ENCODE assay signal across 8 mouse cellular contexts in the genomic region with DNA sequence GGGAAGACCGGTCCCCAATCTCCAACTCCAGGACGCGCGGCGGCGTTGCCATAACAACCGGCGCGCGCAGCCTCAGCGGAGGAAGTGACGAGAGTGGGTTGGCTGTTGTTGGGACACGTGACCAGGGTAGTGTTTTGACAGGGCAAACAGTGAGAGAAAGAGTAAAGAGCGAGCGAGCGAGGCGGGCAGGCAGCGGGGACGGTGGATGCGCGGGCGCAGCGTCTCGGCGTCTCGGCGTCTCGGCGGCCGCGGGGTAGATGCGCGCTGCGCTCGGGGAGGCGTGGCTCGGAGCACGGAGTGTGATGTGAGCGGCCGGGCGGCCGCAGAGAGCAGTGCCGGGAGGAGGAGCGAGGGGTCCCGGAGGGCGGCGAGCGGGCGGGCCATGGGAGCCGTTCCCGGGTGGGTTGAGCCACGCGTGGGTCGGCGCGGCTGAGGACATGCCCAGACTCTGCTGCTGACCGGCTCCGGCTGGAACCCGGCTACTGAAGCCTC. TPM values are rescaled to one million over a fixed set of nuclear protein-coding genes. Genes with fewer than 3 reads are reported as not detected.
DNase-seq lines count a peak whose midpoint lies in the region.

TSS of gene Fam214a (plus strand) at position 129 of the 492 bp plus-strand sequence.

- peak; percentile 75 for DNase-seq in WW6 (ENCODE audit: low read depth, low spot score)
- DNase-seq in cerebellum, postnatal 36 days, result peak; percentile 92 to 94
- peak; percentile 82 to 88 for DNase-seq in gastrocnemius, adult 8-10 months (ENCODE audit: low spot score in 2 of 2)
- peak; percentile 68 for DNase-seq in hindlimb bud, embryonic 11.5 days (ENCODE audit: extremely low spot score, low read depth, low spot score)
- peak; percentile 96 for DNase-seq in left cerebral cortex, adult 8-10 months (ENCODE audit: low spot score in 2 of 2)
- peak; percentile 97 to 98 for DNase-seq in right cerebral cortex, postnatal 10 days (ENCODE audit: low spot score in 2 of 2)
- DNase-seq in urinary bladder, postnatal 25 days (ENCODE audit: low spot score), result peak; percentile 88

- peak within 1 kb of the TSS; percentile 93 for H3K4me3 ChIP-seq in megakaryocyte, embryonic 14.5 days (replicated peaks)

- peaks cover 24% of the 10 kb centered on the region for H3K4me1 ChIP-seq in megakaryocyte, embryonic 14.5 days

- H3K27me3 ChIP-seq in megakaryocyte, embryonic 14.5 days (replicated peaks), result no peaks in the 10 kb centered on the region

- H3K36me3 ChIP-seq in megakaryocyte, embryonic 14.5 days (replicated peaks; ENCODE audit: low read length), result peaks cover 28% of the 10 kb centered on the region

- peaks cover 3% of the 10 kb centered on the region; the same call in 1 of the 2 replicates for H3K9me3 ChIP-seq in megakaryocyte, embryonic 14.5 days

RNA-seq across cellular contexts. Expression of gene Fam214a, which starts in this region (rescaled TPM):
- 10 to 100 TPM; 19.4 to 35.5 (median 24.3) TPM for total RNA-seq in gastrocnemius, adult 8-10 months (2022)
- 10 to 100 TPM; 42.1 to 49.9 (median 43.5) TPM for total RNA-seq in left cerebral cortex, adult 8-10 months (2022)
- 1.3 and 5.1 TPM in 2 replicates for polyA plus RNA-seq in megakaryocyte, embryonic 14.5 days (2012; ENCODE audit: insufficient read depth, low replicate concordance)

Comparison
In these comparisons a context has a peak if more than half of its experiments do, and no peak if none do; other contexts are left out.
1. Peak in every context shown above with its lines: DNase-seq and H3K4me3 ChIP-seq.